Mouse (Mus musculus): ENCODE measurements around the gene Ltn1. TPM values are rescaled to one million over a fixed set of nuclear protein-coding genes. Genes with fewer than 3 reads are reported as not detected.

The Ltn1 gene
- polyA plus RNA-seq, 1 experiment from 2014 or later, result 37.8 TPM

DNA sequence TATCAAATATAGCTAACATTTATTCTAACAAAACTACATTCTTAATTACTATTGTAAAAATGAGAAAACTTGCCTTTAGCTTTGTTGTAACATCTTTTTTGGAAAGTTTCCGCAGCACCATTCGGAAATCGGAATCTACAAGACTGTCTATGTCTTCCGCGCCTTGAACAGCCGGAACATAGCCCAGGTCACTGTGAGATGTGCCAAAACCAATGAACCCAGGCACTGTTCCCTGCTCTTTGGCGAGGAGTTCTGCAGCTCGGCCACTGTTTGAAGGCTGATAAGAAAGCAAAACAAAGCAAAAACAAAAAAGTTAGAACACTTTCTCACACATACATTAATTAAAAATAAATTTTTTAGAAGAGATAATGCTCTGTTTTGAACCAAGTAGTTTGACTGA, 4.9 kb downstream of the Ltn1 start:
- Histone ChIP-seq H3K4me2 (ENCODE audit: low read depth, low read length) (no peak overlapping the region), H3K27me3 (ENCODE audit: control insufficient read depth, insufficient read depth, low read length) (no peaks in the 10 kb centered on the region), H3K9ac (replicated peaks; ENCODE audit: low read depth, low read length) (no peak overlapping the region), H3K4me3 (ENCODE audit: low read depth, low read length) (no peak overlapping the region), H3K9me3 (ENCODE audit: control insufficient read depth, low read length) (no peaks in the 10 kb centered on the region), H3K36me3 (ENCODE audit: control insufficient read depth, insufficient read depth, low read length) (peaks cover 37% of the 10 kb centered on the region), H3K4me1 (ENCODE audit: control insufficient read depth, insufficient read depth, low read length) (peaks cover 5% of the 10 kb centered on the region; the same call in 1 of the 2 replicates), H3K27ac (ENCODE audit: low read depth, low read length) (no peak overlapping the region)
- ATAC-seq (ENCODE audit: low read depth), result no peak
- 96% methylated on average over 8 of the region's 8 CpGs for WGBS

DNA sequence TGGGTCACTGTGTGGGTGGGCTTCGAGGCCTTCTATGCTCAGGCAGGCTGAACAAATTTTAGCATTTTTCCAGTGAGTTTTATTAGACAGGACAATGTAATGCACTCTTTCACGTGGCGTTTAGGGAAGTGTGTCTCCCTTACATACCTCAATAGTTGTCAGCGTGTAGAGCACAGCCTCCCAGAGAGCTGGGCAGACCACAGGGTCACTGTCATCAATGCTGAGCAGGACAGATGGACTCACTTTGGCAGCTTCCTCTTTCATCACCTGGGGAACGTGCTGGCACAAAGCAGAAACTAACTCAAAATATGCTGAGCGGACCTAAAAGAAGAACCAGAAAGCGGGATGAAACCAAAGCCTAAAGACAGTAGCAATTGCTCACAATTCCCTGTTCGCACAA, 11.8 kb downstream of the Ltn1 start:
- no peak overlapping the region for H3K4me3 ChIP-seq (ENCODE audit: low read depth, low read length)
- 94% methylated on average over 8 of the region's 8 CpGs for WGBS
- no peak for ATAC-seq (ENCODE audit: low read depth)
- H3K27me3 ChIP-seq (ENCODE audit: control insufficient read depth, insufficient read depth, low read length), result no peaks in the 10 kb centered on the region
- no peak overlapping the region for H3K4me2 ChIP-seq (ENCODE audit: low read depth, low read length)
- peaks cover 79% of the 10 kb centered on the region for H3K36me3 ChIP-seq (ENCODE audit: control insufficient read depth, insufficient read depth, low read length)
- H3K4me1 ChIP-seq (ENCODE audit: control insufficient read depth, insufficient read depth, low read length), result no peaks in the 10 kb centered on the region
- peaks cover 5% of the 10 kb centered on the region for H3K9me3 ChIP-seq (ENCODE audit: control insufficient read depth, low read length)
- no peak overlapping the region for H3K9ac ChIP-seq (replicated peaks; ENCODE audit: low read depth, low read length)
- H3K27ac ChIP-seq (ENCODE audit: low read depth, low read length), result no peak overlapping the region

DNA sequence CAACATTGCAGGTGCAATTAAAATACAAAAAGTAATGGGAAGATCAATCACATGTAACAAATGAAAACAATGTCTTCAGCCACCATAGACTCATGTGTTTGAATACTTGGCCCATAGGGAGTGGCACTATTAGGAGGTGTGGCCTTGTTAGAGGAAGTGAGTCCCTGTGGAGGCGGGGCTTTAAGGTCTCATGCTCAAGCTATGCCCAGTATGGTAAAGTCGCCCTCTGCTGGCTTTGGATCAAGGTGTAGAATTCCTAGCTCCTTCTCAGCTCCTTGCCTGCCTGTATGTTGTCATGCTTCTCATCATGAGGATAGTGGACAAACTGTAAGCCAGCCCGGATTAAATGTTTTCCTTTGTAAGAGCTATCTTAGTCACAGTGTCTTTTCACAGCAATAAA, 27.4 kb downstream of the Ltn1 start:
- Histone ChIP-seq H3K4me2 (ENCODE audit: low read depth, low read length) (no peak overlapping the region), H3K36me3 (ENCODE audit: control insufficient read depth, insufficient read depth, low read length) (peaks cover 47% of the 10 kb centered on the region), H3K27me3 (ENCODE audit: control insufficient read depth, insufficient read depth, low read length) (no peaks in the 10 kb centered on the region), H3K9ac (replicated peaks; ENCODE audit: low read depth, low read length) (no peak overlapping the region), H3K4me1 (ENCODE audit: control insufficient read depth, insufficient read depth, low read length) (no peaks in the 10 kb centered on the region), H3K27ac (ENCODE audit: low read depth, low read length) (no peak overlapping the region), H3K9me3 (ENCODE audit: control insufficient read depth, low read length) (no peaks in the 10 kb centered on the region), H3K4me3 (ENCODE audit: low read depth, low read length) (no peak overlapping the region)
- WGBS, result 88% methylated on average over 3 of the region's 3 CpGs
- ATAC-seq (ENCODE audit: low read depth), result no peak

- Histone ChIP-seq H3K27me3 (ENCODE audit: control insufficient read depth, insufficient read depth, low read length) (no peaks in the 10 kb centered on the region), H3K27ac (ENCODE audit: low read depth, low read length) (no peak overlapping the region), H3K4me1 (ENCODE audit: control insufficient read depth, insufficient read depth, low read length) (no peaks in the 10 kb centered on the region), H3K4me2 (ENCODE audit: low read depth, low read length) (no peak overlapping the region), H3K9me3 (ENCODE audit: control insufficient read depth, low read length) (no peaks in the 10 kb centered on the region), H3K4me3 (ENCODE audit: low read depth, low read length) (no peak overlapping the region), H3K36me3 (ENCODE audit: control insufficient read depth, insufficient read depth, low read length) (peaks cover 37% of the 10 kb centered on the region), H3K9ac (replicated peaks; ENCODE audit: low read depth, low read length) (no peak overlapping the region)
- peak; percentile 90 for ATAC-seq (ENCODE audit: low read depth)
- WGBS, result 51% methylated on average over 16 of the region's 16 CpGs
Measured at GRCm38 (mm10) chr16:87393813-87394548, 38.4 kb downstream of the Ltn1 start.

- peaks cover 11% of the 10 kb centered on the region; the same call in 1 of the 2 replicates for H3K36me3 ChIP-seq (ENCODE audit: control insufficient read depth, insufficient read depth, low read length)
- 97% methylated on average over 3 of the region's 3 CpGs for WGBS
- no peak overlapping the region for H3K9ac ChIP-seq (replicated peaks; ENCODE audit: low read depth, low read length)
- no peak overlapping the region for H3K4me2 ChIP-seq (ENCODE audit: low read depth, low read length)
- H3K27ac ChIP-seq (ENCODE audit: low read depth, low read length), result no peak overlapping the region
- H3K4me3 ChIP-seq (ENCODE audit: low read depth, low read length), result no peak overlapping the region
- H3K9me3 ChIP-seq (ENCODE audit: control insufficient read depth, low read length), result no peaks in the 10 kb centered on the region
- no peak for ATAC-seq (ENCODE audit: low read depth)
- no peaks in the 10 kb centered on the region for H3K4me1 ChIP-seq (ENCODE audit: control insufficient read depth, insufficient read depth, low read length)
- H3K27me3 ChIP-seq (ENCODE audit: control insufficient read depth, insufficient read depth, low read length), result no peaks in the 10 kb centered on the region
Measured at GRCm38 (mm10) chr16:87387444-87387977, 44.9 kb downstream of the Ltn1 start.

DNA sequence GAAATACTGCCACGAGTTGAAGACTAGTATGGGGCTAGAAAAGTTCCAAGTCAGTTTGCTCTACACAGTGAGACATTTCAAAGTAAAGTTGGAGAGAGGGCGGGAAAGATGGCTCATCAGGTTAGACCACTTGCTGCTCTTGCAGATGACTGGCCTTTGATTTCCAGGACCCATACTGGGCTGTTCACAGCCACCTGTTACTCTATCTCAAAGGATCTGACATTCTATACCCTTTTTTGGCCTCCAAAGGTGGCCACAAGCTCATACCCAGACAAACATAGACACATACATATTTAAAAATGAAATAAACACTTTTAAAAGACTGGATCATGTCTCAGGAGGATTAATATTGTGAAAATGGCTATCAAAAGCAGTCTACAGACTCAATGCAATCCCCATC, 48.0 kb downstream of the Ltn1 start:
- no peak overlapping the region for H3K4me2 ChIP-seq (ENCODE audit: low read depth, low read length)
- ATAC-seq (ENCODE audit: low read depth), result no peak

DNA sequence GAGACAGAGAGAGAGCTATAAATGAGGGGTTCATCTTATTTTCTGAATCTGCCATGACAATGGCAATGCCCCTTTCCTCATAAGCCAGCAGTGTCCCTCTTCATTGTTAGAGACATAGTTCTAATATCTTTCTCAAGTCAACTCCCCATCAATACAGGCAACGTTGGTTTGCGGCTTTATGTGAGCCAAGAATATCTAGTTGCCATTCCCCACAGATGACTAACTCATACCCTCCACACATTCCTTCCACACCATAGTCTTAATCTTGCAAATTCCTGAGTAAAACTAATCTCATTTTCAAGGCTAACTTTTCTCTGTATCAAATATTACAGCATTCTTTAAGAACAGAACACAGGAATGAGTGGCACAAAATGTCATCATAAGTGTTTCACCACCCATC, 49.4 kb downstream of the Ltn1 start:
- H3K27me3 ChIP-seq (ENCODE audit: control insufficient read depth, insufficient read depth, low read length), result no peaks in the 10 kb centered on the region
- H3K36me3 ChIP-seq (ENCODE audit: control insufficient read depth, insufficient read depth, low read length), result peaks cover 30% of the 10 kb centered on the region
- no peak for ATAC-seq (ENCODE audit: low read depth)
- 98% methylated on average over 2 of the region's 2 CpGs for WGBS
- no peak overlapping the region for H3K9ac ChIP-seq (replicated peaks; ENCODE audit: low read depth, low read length)
- no peaks in the 10 kb centered on the region for H3K9me3 ChIP-seq (ENCODE audit: control insufficient read depth, low read length)
- no peak overlapping the region for H3K4me2 ChIP-seq (ENCODE audit: low read depth, low read length)
- H3K27ac ChIP-seq (ENCODE audit: low read depth, low read length), result no peak overlapping the region
- no peaks in the 10 kb centered on the region for H3K4me1 ChIP-seq (ENCODE audit: control insufficient read depth, insufficient read depth, low read length)
- H3K4me3 ChIP-seq (ENCODE audit: low read depth, low read length), result no peak overlapping the region

More for the DNA sequence above, 48.0 kb downstream of the Ltn1 start:
- 70% methylated on average over 2 of the region's 2 CpGs for WGBS
- no peaks in the 10 kb centered on the region for H3K27me3 ChIP-seq (ENCODE audit: control insufficient read depth, insufficient read depth, low read length)
- no peak overlapping the region for H3K4me3 ChIP-seq (ENCODE audit: low read depth, low read length)
- H3K36me3 ChIP-seq (ENCODE audit: control insufficient read depth, insufficient read depth, low read length), result peaks cover 32% of the 10 kb centered on the region
- no peak overlapping the region for H3K27ac ChIP-seq (ENCODE audit: low read depth, low read length)
- H3K4me1 ChIP-seq (ENCODE audit: control insufficient read depth, insufficient read depth, low read length), result no peaks in the 10 kb centered on the region
- H3K9ac ChIP-seq (replicated peaks; ENCODE audit: low read depth, low read length), result no peak overlapping the region
- no peaks in the 10 kb centered on the region for H3K9me3 ChIP-seq (ENCODE audit: control insufficient read depth, low read length)

DNA sequence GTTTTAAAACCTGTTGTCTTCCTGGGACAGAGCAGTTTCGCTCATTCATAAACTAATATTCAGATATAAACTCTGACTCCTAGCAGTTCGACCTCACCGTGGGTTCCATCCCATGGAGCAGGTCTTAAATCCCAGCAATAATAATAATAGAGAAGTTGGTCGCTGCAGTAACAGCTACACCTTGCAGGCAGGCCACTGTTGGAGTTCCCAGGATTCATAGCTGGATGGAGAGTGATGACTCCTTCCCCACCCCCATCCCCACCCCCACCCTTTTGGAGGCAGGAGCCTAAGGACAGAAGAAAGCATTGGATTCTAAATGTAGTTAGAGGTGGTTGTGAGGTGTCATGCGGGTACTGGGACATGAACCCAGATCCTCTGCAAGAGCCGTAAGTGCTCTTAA, 66.0 kb downstream of the Ltn1 start:
- Histone ChIP-seq H3K9me3 (ENCODE audit: control insufficient read depth, low read length) (no peaks in the 10 kb centered on the region), H3K4me2 (ENCODE audit: low read depth, low read length) (no peak overlapping the region), H3K9ac (replicated peaks; ENCODE audit: low read depth, low read length) (no peak overlapping the region), H3K27ac (ENCODE audit: low read depth, low read length) (no peak overlapping the region), H3K36me3 (ENCODE audit: control insufficient read depth, insufficient read depth, low read length) (peaks cover 22% of the 10 kb centered on the region), H3K4me3 (ENCODE audit: low read depth, low read length) (no peak overlapping the region), H3K27me3 (ENCODE audit: control insufficient read depth, insufficient read depth, low read length) (no peaks in the 10 kb centered on the region), H3K4me1 (ENCODE audit: control insufficient read depth, insufficient read depth, low read length) (no peaks in the 10 kb centered on the region)
- ATAC-seq (ENCODE audit: low read depth), result no peak
- 94% methylated on average over 6 of the region's 6 CpGs for WGBS

- Histone ChIP-seq H3K4me1 (ENCODE audit: control insufficient read depth, insufficient read depth, low read length) (no peaks in the 10 kb centered on the region), H3K9me3 (ENCODE audit: control insufficient read depth, low read length) (no peaks in the 10 kb centered on the region), H3K9ac (replicated peaks; ENCODE audit: low read depth, low read length) (no peak overlapping the region), H3K4me2 (ENCODE audit: low read depth, low read length) (no peak overlapping the region), H3K27me3 (ENCODE audit: control insufficient read depth, insufficient read depth, low read length) (no peaks in the 10 kb centered on the region), H3K36me3 (ENCODE audit: control insufficient read depth, insufficient read depth, low read length) (peaks cover 22% of the 10 kb centered on the region), H3K4me3 (ENCODE audit: low read depth, low read length) (no peak overlapping the region), H3K27ac (ENCODE audit: low read depth, low read length) (no peak overlapping the region)
- ATAC-seq (ENCODE audit: low read depth), result no peak
- 65% methylated on average over 10 of the region's 10 CpGs for WGBS
Measured at GRCm38 (mm10) chr16:87366035-87366434, 66.4 kb downstream of the Ltn1 start.

Measured in neural tube, embryonic 14.5 days (tissue).